Comparison of ENCODE assay signal across 13 mouse cellular contexts in the genomic region with DNA sequence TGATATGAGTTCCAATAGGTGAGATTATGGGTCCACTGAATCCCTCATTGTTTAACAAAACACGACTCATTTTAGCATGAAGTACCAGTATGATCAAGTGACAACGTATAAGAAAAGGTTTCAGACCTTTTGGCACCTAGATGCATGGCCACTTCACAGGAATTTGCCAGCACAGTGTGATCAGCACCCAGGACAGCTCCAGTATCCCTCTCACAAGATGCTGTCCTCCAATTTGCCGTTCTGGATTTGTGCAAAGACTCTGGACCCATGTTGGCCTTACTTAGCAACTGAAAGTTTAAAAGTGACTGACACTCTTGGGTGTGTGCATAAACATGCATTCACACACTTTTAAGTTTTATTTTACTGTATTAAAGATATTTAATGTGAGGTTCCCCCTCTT.
DNase-seq lines count a peak whose midpoint lies in the region; ATAC-seq and TF ChIP-seq lines count a peak whose summit lies in the region.
"Had no signal": no experiment of that assay in that cellular context is flagged by ENCODE, and none has a peak within 500 bp of the region (broad histone marks: within the 10 kb centered on the region; RNA-seq: fewer than 3 reads in every experiment).

No protein-coding gene starts in this region.

- no peak for TF ChIP-seq CTCF in stomach, postnatal 0 days (IDR thresholded peaks at IDR 0.05; ENCODE audit: low read depth)

- no peak for ATAC-seq in hindbrain, embryonic 13.5 days (ENCODE audit: low FRiP score)
- no peak for ATAC-seq in embryonic facial prominence, embryonic 11.5 days (replicated peaks; ENCODE audit: insufficient number of reproducible peaks, low FRiP score, low TSS enrichment, low read depth)
- no peak for ATAC-seq in stomach, postnatal 0 days (ENCODE audit: low FRiP score, low TSS enrichment)
- ATAC-seq: midbrain, embryonic 13.5 days had no signal

- H3K9ac ChIP-seq in hindbrain, embryonic 13.5 days: no peak overlapping the region
- H3K9ac ChIP-seq in embryonic facial prominence, embryonic 11.5 days (replicated peaks; ENCODE audit: low read length): no peak overlapping the region
- H3K9ac ChIP-seq in stomach, postnatal 0 days (ENCODE audit: low read length): no peak overlapping the region
- H3K9ac ChIP-seq: limb, embryonic 12.5 days; midbrain, embryonic 13.5 days had no signal

- no peaks in the 10 kb centered on the region for H3K9me3 ChIP-seq in hindbrain, embryonic 10.5 days
- no peaks in the 10 kb centered on the region for H3K9me3 ChIP-seq in hindbrain, embryonic 13.5 days
- H3K9me3 ChIP-seq in embryonic facial prominence, embryonic 11.5 days (replicated peaks; ENCODE audit: control insufficient read depth, low read length): no peaks in the 10 kb centered on the region
- H3K9me3 ChIP-seq in stomach, postnatal 0 days (ENCODE audit: control insufficient read depth, low read length): no peaks in the 10 kb centered on the region
- H3K9me3 ChIP-seq: limb, embryonic 12.5 days; midbrain, embryonic 13.5 days had no signal

- H3K4me1 ChIP-seq in hindbrain, embryonic 10.5 days (replicated peaks): peaks cover 6% of the 10 kb centered on the region; the same call in 1 of the 2 replicates
- H3K4me1 ChIP-seq in hindbrain, embryonic 13.5 days (replicated peaks): peaks cover 5% of the 10 kb centered on the region
- H3K4me1 ChIP-seq in embryonic facial prominence, embryonic 11.5 days (ENCODE audit: control insufficient read depth, insufficient read depth, low read length): no peaks in the 10 kb centered on the region
- no peaks in the 10 kb centered on the region for H3K4me1 ChIP-seq in stomach, postnatal 0 days (replicated peaks; ENCODE audit: control insufficient read depth, insufficient read depth)

- no peak overlapping the region for H3K4me3 ChIP-seq in hindbrain, embryonic 10.5 days
- H3K4me3 ChIP-seq in hindbrain, embryonic 13.5 days: no peak overlapping the region
- no peak overlapping the region for H3K4me3 ChIP-seq in embryonic facial prominence, embryonic 11.5 days (ENCODE audit: low read depth, low read length)
- no peak overlapping the region for H3K4me3 ChIP-seq in stomach, postnatal 0 days (ENCODE audit: low read depth, low read length)
- H3K4me3 ChIP-seq: limb, embryonic 12.5 days; midbrain, embryonic 13.5 days had no signal

- H3K36me3 ChIP-seq in hindbrain, embryonic 10.5 days: no peaks in the 10 kb centered on the region
- no peaks in the 10 kb centered on the region for H3K36me3 ChIP-seq in hindbrain, embryonic 13.5 days
- no peaks in the 10 kb centered on the region for H3K36me3 ChIP-seq in embryonic facial prominence, embryonic 11.5 days (replicated peaks; ENCODE audit: control insufficient read depth, insufficient read depth, low read depth, low read length)
- no peaks in the 10 kb centered on the region for H3K36me3 ChIP-seq in stomach, postnatal 0 days (ENCODE audit: control insufficient read depth, insufficient read depth, low read length)
- H3K36me3 ChIP-seq: limb, embryonic 12.5 days; midbrain, embryonic 13.5 days had no signal

- TF ChIP-seq EP300 in stomach, postnatal 0 days (optimal IDR thresholded peaks at IDR 0.05): no peak

- intact Hi-C loops in left cerebral cortex, postnatal 36 days (cut with DNase I): no loop called here

- 41% methylated on average over 3 of the region's 3 CpGs for WGBS in hindbrain, embryonic 10.5 days
- 49% methylated on average over 3 of the region's 3 CpGs for WGBS in hindbrain, embryonic 13.5 days
- 22% methylated on average over 3 of the region's 3 CpGs for WGBS in embryonic facial prominence, embryonic 11.5 days
- 20% methylated on average over 3 of the region's 3 CpGs for WGBS in stomach, postnatal 0 days

- no peaks in the 10 kb centered on the region for H3K27me3 ChIP-seq in hindbrain, embryonic 10.5 days (ENCODE audit: insufficient read depth, poor library complexity, severe bottlenecking)
- no peaks in the 10 kb centered on the region for H3K27me3 ChIP-seq in hindbrain, embryonic 13.5 days
- H3K27me3 ChIP-seq in embryonic facial prominence, embryonic 11.5 days (ENCODE audit: control insufficient read depth, insufficient read depth, low read length): no peaks in the 10 kb centered on the region
- no peaks in the 10 kb centered on the region for H3K27me3 ChIP-seq in stomach, postnatal 0 days (ENCODE audit: control insufficient read depth, insufficient read depth, low read length)
- H3K27me3 ChIP-seq: limb, embryonic 12.5 days; midbrain, embryonic 13.5 days had no signal

- no peak overlapping the region for H3K4me2 ChIP-seq in hindbrain, embryonic 13.5 days
- no peak overlapping the region for H3K4me2 ChIP-seq in embryonic facial prominence, embryonic 11.5 days (ENCODE audit: low read depth, low read length)
- no peak overlapping the region for H3K4me2 ChIP-seq in stomach, postnatal 0 days (replicated peaks; ENCODE audit: low read depth)
- H3K4me2 ChIP-seq: limb, embryonic 12.5 days; midbrain, embryonic 13.5 days had no signal

- no peak overlapping the region for H3K27ac ChIP-seq in hindbrain, embryonic 10.5 days
- no peak overlapping the region for H3K27ac ChIP-seq in hindbrain, embryonic 13.5 days
- no peak overlapping the region for H3K27ac ChIP-seq in embryonic facial prominence, embryonic 11.5 days (replicated peaks; ENCODE audit: low read depth, low read length)
- no peak overlapping the region for H3K27ac ChIP-seq in stomach, postnatal 0 days (replicated peaks)
- H3K27ac ChIP-seq: limb, embryonic 12.5 days; midbrain, embryonic 13.5 days had no signal

- peak; percentile 45 for DNase-seq in hindbrain, embryonic 10.5 days (ENCODE audit: low spot score)
- peak; percentile 57 for DNase-seq in testis, postnatal 10 days (ENCODE audit: low spot score)
- DNase-seq in testis, postnatal 14 days (ENCODE audit: low spot score): no peak
- DNase-seq in embryonic facial prominence, embryonic 11.5 days (ENCODE audit: low spot score): peak; percentile 83
- DNase-seq in stomach, postnatal 0 days (ENCODE audit: low spot score): peak; percentile 29
- DNase-seq in left cerebral cortex, postnatal 36 days (ENCODE audit: low spot score in 2 of 2): no peak
- no peak for DNase-seq in right cerebral cortex, postnatal 10 days (ENCODE audit: low spot score in 2 of 2)
- DNase-seq: heart, adult 11 months; right cerebral cortex, adult 18-20 months; thymus, postnatal 25 days had no signal

Comparison
In these comparisons a context has a peak if more than half of its experiments do, and no peak if none do; other contexts are left out.
1. DNase-seq: peak in hindbrain, embryonic 10.5 days (single experiment), testis, postnatal 10 days (single experiment), embryonic facial prominence, embryonic 11.5 days (single experiment) and stomach, postnatal 0 days (single experiment); none in testis, postnatal 14 days (single experiment), left cerebral cortex, postnatal 36 days (0 of 2) and right cerebral cortex, postnatal 10 days (0 of 2).